Mouse (Mus musculus): Measurements from ENCODE around the gene Gbp2b. TPM values are rescaled to one million over a fixed set of nuclear protein-coding genes. Genes with fewer than 3 reads are reported as not detected.
"Not testable (repeated sequence)": the region's sequence is repeated elsewhere in the genome, so short reads cannot be mapped to it uniquely, and the experiment has no call there.

Gene Gbp2b
- 10 to 100 TPM; 18.4 to 57.3 TPM for polyA plus RNA-seq (2017; shearing (Covaris generic))

GRCm38 (mm10) chr3:142594547-142594946 is at the start of gene Gbp2b:
TSS of gene Gbp2b (plus strand) at chr3:142594847.
- no peak for ATAC-seq

- ATAC-seq: peak; percentile 71
These were observed 48.0 kb upstream of the Gbp2b start for GRCm38 (mm10) chr3:142546690-142547089.

- peak; percentile 55 for ATAC-seq
These were observed 44.5 kb upstream of the Gbp2b start for GRCm38 (mm10) chr3:142550052-142550676.

- no peak for ATAC-seq
These were observed 40.0 kb upstream of the Gbp2b start for GRCm38 (mm10) chr3:142554601-142555000.

GRCm38 (mm10) chr3:142555623-142556022 is 39.0 kb upstream of the Gbp2b start:
- ATAC-seq: no peak

- ATAC-seq: peak; percentile 19
These were observed 34.9 kb upstream of the Gbp2b start, which contains the start of gene Gbp3 for GRCm38 (mm10) chr3:142559632-142560228. TSS of gene Gbp3 (plus strand) at chr3:142560026.

GRCm38 (mm10) chr3:142560296-142560948 is 34.2 kb upstream of the Gbp2b start:
- ATAC-seq: peak; percentile 85

GRCm38 (mm10) chr3:142561045-142561646 is 33.5 kb upstream of the Gbp2b start:
- peak; percentile 2 for ATAC-seq

GRCm38 (mm10) chr3:142561666-142562065 is 33.0 kb upstream of the Gbp2b start:
- ATAC-seq: no peak

GRCm38 (mm10) chr3:142567490-142567889 is 27.2 kb upstream of the Gbp2b start:
- not testable (repeated sequence) for ATAC-seq

GRCm38 (mm10) chr3:142570738-142571137 is 23.9 kb upstream of the Gbp2b start:
- ATAC-seq: no peak

- ATAC-seq: no peak
These were observed 17.5 kb upstream of the Gbp2b start for GRCm38 (mm10) chr3:142577108-142577507.

GRCm38 (mm10) chr3:142578342-142578741 is 16.3 kb upstream of the Gbp2b start:
- ATAC-seq: peak; percentile 60

- ATAC-seq: no peak
These were observed 11.6 kb upstream of the Gbp2b start for GRCm38 (mm10) chr3:142583067-142583466.

- peak; percentile 78 for ATAC-seq
These were observed 7.3 kb upstream of the Gbp2b start for GRCm38 (mm10) chr3:142587386-142587785.

GRCm38 (mm10) chr3:142588888-142589287 is 5.8 kb upstream of the Gbp2b start:
- ATAC-seq: no peak

- ATAC-seq: peak; percentile 35
These were observed 4.1 kb upstream of the Gbp2b start for GRCm38 (mm10) chr3:142590431-142591067.

- no peak for ATAC-seq
These were observed 3.3 kb downstream of the Gbp2b start for GRCm38 (mm10) chr3:142597923-142598322.

GRCm38 (mm10) chr3:142601675-142602074 is 7.0 kb downstream of the Gbp2b start:
- ATAC-seq: peak; percentile 36

- peak; percentile 5 for ATAC-seq
These were observed 24.0 kb downstream of the Gbp2b start for GRCm38 (mm10) chr3:142618658-142619057.

- ATAC-seq: peak; percentile 65
These were observed 25.0 kb downstream of the Gbp2b start for GRCm38 (mm10) chr3:142619606-142620005.

GRCm38 (mm10) chr3:142620111-142620955 is 25.7 kb downstream of the Gbp2b start, which contains the start of gene Gbp2:
TSS of gene Gbp2 (plus strand) at chr3:142620602.
- peak; percentile 53 for ATAC-seq
